Mouse (Mus musculus) v-Abl transformed pro-B cells (cell line): ENCODE data around the gene Gm17190.
"Not testable (repeated sequence)": the region's sequence is repeated elsewhere in the genome, so short reads cannot be mapped to it uniquely, and the experiment has no call there.

Experiments used
- in situ Hi-C, 2 experiments: fragments of 400-800 bp; cut with MboI; formaldehyde crosslinking; loops; one replicate each; pipeline ENCODE4 v1.15.1; 2025; ENCODE audit not compliant: unreplicated experiment in 2 of 2

Gene Gm17190

DNA sequence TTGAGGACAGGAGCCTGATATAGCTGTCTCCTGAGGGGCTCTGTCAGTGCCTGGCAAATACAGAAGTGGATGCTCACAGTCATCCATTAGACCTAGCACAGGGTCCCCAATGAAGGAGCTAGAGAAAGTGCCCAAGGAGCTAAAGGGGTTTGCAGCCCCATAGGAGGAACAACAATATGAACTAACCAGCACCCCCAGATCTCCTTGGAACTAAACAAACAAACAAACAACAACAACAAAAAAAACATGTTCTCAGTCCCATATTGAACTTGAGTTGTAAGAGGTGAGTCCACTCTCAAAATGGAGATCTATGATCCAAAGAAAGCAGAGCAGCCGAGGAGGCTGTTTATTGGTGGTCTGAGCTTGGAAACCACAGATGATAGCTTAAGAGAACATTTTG lies at the start of gene Gm17190:
Gene Gm17190 (plus strand): TSS at position 301 of the 400 bp plus-strand sequence.
- in situ Hi-C loops: not testable (repeated sequence)

DNA sequence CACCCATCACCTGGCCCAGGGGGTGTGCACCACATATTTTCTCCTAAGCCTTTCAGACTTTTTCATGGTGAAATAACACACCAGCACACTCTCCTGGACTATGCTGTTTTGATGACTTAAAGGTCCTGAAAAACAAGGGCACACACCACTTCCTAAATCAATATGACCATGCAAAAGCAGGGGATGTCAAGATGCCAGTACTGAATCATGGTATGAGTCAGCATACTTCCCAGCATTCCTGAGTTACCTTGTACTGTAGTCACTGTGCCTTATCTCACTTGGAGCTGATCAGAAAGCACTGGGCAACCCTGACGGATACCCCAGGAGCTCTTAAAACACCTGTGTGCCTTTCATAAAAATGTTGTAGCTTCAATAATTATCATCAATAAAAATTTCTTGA lies 42.3 kb upstream of the Gm17190 start:
- in situ Hi-C loops: no loop called here

DNA sequence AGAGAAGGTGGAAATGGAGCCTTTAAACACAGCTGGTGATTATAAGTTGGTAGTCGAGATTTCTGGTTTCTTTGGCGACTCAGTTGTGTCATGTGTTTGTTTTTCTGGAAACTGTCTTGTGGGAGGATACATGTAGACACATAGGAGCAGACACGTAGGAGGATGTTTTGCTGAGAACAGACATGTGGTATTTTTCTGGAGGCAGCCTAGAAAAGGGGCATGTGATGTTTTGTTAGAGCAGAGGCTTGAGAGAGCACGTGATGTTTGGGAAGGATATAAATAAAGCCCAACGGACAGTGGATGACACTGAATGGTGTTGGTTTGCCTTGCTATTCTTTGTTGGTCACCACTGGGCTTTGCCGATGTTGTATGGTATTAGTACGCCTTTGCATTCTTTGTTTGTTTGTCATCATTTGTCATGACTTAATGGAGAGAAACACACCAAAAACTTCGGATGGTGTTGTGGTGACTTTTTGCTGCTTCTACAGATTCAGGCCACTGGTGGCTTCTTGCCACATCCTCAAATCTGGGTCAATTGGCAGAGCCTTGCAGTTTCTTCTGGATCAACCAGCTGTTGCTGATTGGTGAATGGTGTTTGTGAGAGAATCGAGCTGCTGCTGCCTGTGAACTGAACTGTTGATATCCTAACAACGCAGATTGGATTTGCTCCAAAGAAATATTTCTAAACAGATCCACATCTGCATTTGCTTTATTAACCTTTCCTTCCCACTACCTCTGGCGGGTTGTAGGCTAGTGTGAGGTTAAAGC lies 41.4 kb upstream of the Gm17190 start:
- in situ Hi-C loops: no loop called here

- in situ Hi-C loops: no loop called here
Observed at GRCm38 (mm10) chr13:96045396-96045795, 36.5 kb upstream of the Gm17190 start.

GRCm38 (mm10) chr13:96052755-96053154 lies 29.1 kb upstream of the Gm17190 start:
- in situ Hi-C loops: no loop called here

DNA sequence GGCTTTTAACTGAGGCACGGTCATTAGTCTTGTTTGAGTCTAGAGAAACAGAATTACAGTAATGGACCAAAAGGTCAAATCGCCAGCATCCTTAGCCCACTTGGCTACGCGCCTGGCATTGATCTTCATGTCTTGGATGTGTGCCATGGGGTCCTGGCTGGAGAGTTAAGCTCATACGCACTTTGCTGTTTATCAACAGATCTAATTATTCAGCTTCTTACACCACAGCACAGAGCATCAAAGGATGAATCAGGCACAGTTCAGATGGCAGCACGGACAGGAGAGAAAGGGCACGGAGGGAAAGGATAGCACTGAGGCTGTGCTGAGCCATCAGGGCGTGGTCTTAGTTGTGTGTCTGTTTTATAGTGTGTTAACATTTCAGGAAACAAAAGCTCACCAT lies 8.3 kb upstream of the Gm17190 start:
- in situ Hi-C loops: no loop called here

- in situ Hi-C loops: not testable (repeated sequence)
Observed at GRCm38 (mm10) chr13:96081276-96081675, 578 bp upstream of the Gm17190 start, which contains the start of gene Gm20075. Gene Gm20075, minus strand, starts transcription at chr13:96081376.

- in situ Hi-C loops: no loop called here
Observed at GRCm38 (mm10) chr13:96085581-96086302, 3.9 kb downstream of the Gm17190 start.

GRCm38 (mm10) chr13:96090929-96091328 lies 9.1 kb downstream of the Gm17190 start:
- in situ Hi-C loops: no loop called here

DNA sequence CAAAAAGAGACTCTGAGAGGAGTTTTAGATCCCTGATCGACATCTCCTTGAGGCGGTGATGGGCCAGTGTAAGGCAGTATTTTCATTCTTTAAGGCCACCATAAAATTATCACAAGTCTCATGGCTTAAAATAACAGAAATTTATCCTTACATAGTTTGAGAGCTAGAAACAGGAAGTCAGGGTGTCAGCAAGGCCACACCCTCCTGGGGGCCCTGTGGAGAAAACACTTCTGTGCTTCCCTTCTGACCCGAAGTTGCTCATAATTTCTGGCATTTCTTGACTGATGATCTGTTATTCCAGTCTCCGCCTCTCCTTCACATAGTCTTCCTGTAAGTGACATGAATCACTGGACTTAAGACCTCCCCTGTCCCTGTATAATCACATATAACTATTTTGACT lies 24.5 kb downstream of the Gm17190 start:
- in situ Hi-C loops: no loop called here

DNA sequence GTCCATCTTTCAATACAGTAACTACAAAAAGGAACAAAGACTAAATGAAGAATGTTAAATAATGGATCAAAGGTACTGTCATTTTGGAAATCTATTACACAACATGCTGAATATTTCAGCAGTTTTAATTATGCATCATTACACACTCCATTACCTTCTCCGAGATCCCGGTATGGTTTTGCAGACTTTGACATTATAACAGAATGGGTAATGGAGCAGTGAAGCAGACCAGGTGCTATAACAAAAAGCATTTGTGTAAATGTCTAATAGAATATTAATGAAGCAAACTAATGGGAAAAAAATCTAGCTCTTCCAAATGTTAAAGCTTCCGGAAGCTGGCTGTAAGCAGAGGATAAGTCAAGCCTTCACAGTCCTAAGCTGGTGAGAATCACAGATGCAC lies 28.9 kb downstream of the Gm17190 start:
- in situ Hi-C loops: no loop called here

DNA sequence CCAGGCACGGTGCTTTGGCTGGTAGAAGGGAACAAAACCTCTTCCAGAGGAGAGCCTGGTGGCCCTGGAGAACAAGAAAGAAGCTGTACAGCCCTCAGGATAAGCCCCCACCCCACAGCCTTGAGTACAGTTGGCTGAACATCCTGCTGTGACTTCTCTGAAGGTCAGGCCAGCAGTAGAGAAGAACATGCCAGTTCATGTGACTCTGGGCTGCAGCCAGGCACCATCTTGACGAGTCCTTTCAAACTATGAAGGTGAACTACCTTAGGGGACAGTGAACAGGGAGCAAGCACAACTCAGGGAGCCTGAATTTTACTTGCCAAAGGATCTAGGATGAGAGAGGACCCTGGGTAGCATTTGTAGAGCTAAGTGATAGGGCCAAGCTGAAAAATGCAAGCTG lies 30.9 kb downstream of the Gm17190 start:
- in situ Hi-C loops: no loop called here

- in situ Hi-C loops: no loop called here
Observed at GRCm38 (mm10) chr13:96125011-96125410, 43.2 kb downstream of the Gm17190 start.

- in situ Hi-C loops: no loop called here
Observed at GRCm38 (mm10) chr13:96126669-96127068, 44.8 kb downstream of the Gm17190 start.

DNA sequence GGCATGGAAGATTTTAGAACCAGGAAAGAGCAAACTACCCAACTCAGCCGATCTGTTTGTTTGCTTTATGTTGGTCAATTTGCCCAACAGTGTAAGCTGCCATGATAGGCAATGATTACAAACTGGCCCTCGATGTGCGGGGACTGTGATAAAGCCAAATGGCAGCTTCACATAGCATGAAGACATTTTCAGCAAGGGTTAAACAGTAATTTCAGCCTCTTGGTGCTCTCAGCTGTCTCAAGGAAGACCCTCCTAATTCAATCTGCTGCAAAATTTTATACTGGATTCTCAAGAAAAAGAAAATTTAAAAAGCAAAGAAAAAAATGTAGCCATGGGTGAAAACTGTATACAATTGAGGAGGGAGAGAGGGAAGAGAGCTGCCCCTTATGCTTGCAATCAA lies 47.2 kb downstream of the Gm17190 start:
- in situ Hi-C loops: no loop called here

GRCm38 (mm10) chr13:96131050-96131449 lies 49.2 kb downstream of the Gm17190 start:
- in situ Hi-C loops: no loop called here

GRCm38 (mm10) chr13:96131911-96132310 lies 50.1 kb downstream of the Gm17190 start:
- in situ Hi-C loops: no loop called here

- in situ Hi-C loops: no loop called here
Observed at GRCm38 (mm10) chr13:96132401-96132816, 50.6 kb downstream of the Gm17190 start, which contains the start of gene Sv2c. Gene Sv2c, minus strand, starts transcription at chr13:96132577.
